Mouse (Mus musculus) ES-E14 (cell line): ENCODE results near the gene Cyp2u1.

ENCODE experiments used
- CHD2 ChIP-seq: IDR thresholded peaks from 2 replicates; pipeline ENCODE4 v1.6.1; 2014; ENCODE audit warnings: mild to moderate bottlenecking, low read depth, low read length, inconsistent platforms
- HCFC1 ChIP-seq: IDR thresholded peaks from 2 replicates; pipeline ENCODE4 v1.6.1; 2012; ENCODE audit warnings: low read length, inconsistent platforms, borderline replicate concordance; ENCODE audit not compliant: insufficient read depth
- MAFK ChIP-seq: IDR thresholded peaks from 2 replicates; pipeline ENCODE4 v1.6.1; 2014; ENCODE audit warnings: mild to moderate bottlenecking, low read depth, low read length, inconsistent platforms; ENCODE audit not compliant: insufficient read depth
- ZC3H11A ChIP-seq: IDR thresholded peaks from 2 replicates; pipeline ENCODE4 v1.6.1; 2012; ENCODE audit warnings: low read depth, mild to moderate bottlenecking, inconsistent platforms, low read length, borderline replicate concordance
- ZNF384 ChIP-seq: IDR thresholded peaks from 2 replicates; pipeline ENCODE4 v1.6.1; 2012; ENCODE audit warnings: low read depth, low read length, inconsistent platforms

DNA sequence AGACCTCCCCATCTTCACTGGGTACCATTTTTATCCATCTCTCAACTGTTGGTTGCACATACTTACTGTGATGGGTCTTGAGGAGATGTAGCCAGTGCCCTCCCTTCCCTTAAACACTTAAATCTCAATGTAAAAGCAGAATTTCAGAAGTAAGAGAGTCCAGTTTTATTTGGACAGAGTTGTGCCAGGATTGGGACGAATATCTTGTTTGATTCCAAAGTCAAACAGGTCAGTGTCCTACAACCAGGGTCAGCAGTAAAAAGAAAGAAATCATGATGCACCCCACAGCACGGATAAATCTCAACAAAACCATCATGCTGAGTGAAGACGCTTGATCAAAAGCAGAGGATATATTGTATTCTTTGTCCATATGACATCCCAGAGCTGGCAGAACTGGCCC is 4.8 kb upstream of the Cyp2u1 start:
- TF ChIP-seq ZNF384 (no peak), HCFC1 (no peak), MAFK (no peak), ZC3H11A (no peak), CHD2 (no peak)
